Mouse (Mus musculus) heart, adult 2 months (tissue): ENCODE measurements around the gene Smg9. TPM values are rescaled to one million over a fixed set of nuclear protein-coding genes. Genes with fewer than 3 reads are reported as not detected.
"Not testable (repeated sequence)": the region's sequence is repeated elsewhere in the genome, so short reads cannot be mapped to it uniquely, and the experiment has no call there.

Source experiments
- DNase-seq, 2 experiments: peaks; one replicate each; pipeline ENCODE4 v3.0.0; 2021
- H3K27ac ChIP-seq: fragments of 200-600 bp; 2 replicates; pipeline ENCODE4 v1.8.1; 2022
- H3K27me3 ChIP-seq: fragments of 200-500 bp; 2 replicates; pipeline ENCODE4 v1.6.1; 2012; ENCODE audit warnings: mild to moderate bottlenecking, low read length, inconsistent platforms, mixed read lengths; ENCODE audit not compliant: control insufficient read depth, insufficient read depth
- H3K36me3 ChIP-seq: fragments of 200-500 bp; 2 replicates; pipeline ENCODE4 v1.6.1; 2012; ENCODE audit warnings: low read length, inconsistent platforms; ENCODE audit not compliant: control insufficient read depth, insufficient read depth
- H3K4me1 ChIP-seq: fragments of 200-500 bp; 2 replicates; pipeline ENCODE4 v1.6.1; 2011; ENCODE audit warnings: low read length; ENCODE audit not compliant: control insufficient read depth, insufficient read depth
- H3K4me3 ChIP-seq: fragments of 200-600 bp; 2 replicates; pipeline ENCODE4 v1.8.1; 2022
- H3K79me2 ChIP-seq: fragments of 200-500 bp; replicated peaks from 2 replicates; pipeline ENCODE4 v1.6.1; 2012; ENCODE audit warnings: mild to moderate bottlenecking, inconsistent platforms, low read length, moderate library complexity, mixed read lengths; ENCODE audit not compliant: control insufficient read depth, insufficient read depth
- H3K9ac ChIP-seq: fragments of 200-500 bp; 2 replicates; pipeline ENCODE4 v1.6.1; 2012; ENCODE audit warnings: low read depth, mild to moderate bottlenecking, control low read depth, inconsistent platforms, low read length, mixed read lengths
- CTCF ChIP-seq: fragments of 200-600 bp; IDR thresholded peaks from 2 replicates; pipeline ENCODE4 v1.8.1; 2022; ENCODE audit warnings: antibody characterized with exemption, mild to moderate bottlenecking, moderate library complexity
- EP300 ChIP-seq: fragments of 200-500 bp; IDR thresholded peaks from 2 replicates; pipeline ENCODE4 v1.6.1; 2011; ENCODE audit warnings: low read depth, low read length, control low read depth; ENCODE audit not compliant: insufficient read depth
- POLR2A ChIP-seq: fragments of 200-500 bp; IDR thresholded peaks from 2 replicates; pipeline ENCODE4 v1.6.1; 2011; ENCODE audit warnings: mild to moderate bottlenecking, low read depth, low read length, control low read depth; ENCODE audit not compliant: insufficient read depth
- WGBS: fragments of 180-500 bp; shearing (Covaris S2); methylation state at CpG from one replicate; pipeline ENCODE4 v1.1.7; 2018; 5-methylcytosine and 5-hydroxymethylcytosine counted together
- intact Hi-C: fragments of 180-260 bp; cut with DNase I; formaldehyde crosslinking; loops from one replicate; pipeline ENCODE4 v1.15.1; 2025
- polyA plus RNA-seq: library from polyadenylated mRNA; depleted of rRNA; stranded (reverse); fragments of >200 nt; gene quantifications from 2 replicates; pipeline ENCODE4 v1.2.3, GENCODE M21; 2012
- total RNA-seq, 2 experiments: library from RNA; stranded (reverse); gene quantifications; 2 replicates each; pipeline ENCODE4 v1.2.3; 2021

Gene Smg9
- total and polyA plus RNA-seq, 3 experiments: 5.9 to 19.2 (median 6.6) TPM

- Histone ChIP-seq H3K79me2 (no peaks in the 10 kb centered on the region; the same call in 1 of the 2 replicates), H3K27ac (no peak overlapping the region), H3K36me3 (no peaks in the 10 kb centered on the region), H3K4me1 (no peaks in the 10 kb centered on the region), H3K9ac (no peak overlapping the region), H3K4me3 (no peak overlapping the region), H3K27me3 (no peaks in the 10 kb centered on the region)
- intact Hi-C loops: no loop called here
- 96% methylated on average over 8 of the region's 8 CpGs for WGBS
- DNase-seq: no peak
- no peak for TF ChIP-seq EP300
Measured at GRCm38 (mm10) chr7:24398364-24398913, 980 bp upstream of the Smg9 start.

DNA sequence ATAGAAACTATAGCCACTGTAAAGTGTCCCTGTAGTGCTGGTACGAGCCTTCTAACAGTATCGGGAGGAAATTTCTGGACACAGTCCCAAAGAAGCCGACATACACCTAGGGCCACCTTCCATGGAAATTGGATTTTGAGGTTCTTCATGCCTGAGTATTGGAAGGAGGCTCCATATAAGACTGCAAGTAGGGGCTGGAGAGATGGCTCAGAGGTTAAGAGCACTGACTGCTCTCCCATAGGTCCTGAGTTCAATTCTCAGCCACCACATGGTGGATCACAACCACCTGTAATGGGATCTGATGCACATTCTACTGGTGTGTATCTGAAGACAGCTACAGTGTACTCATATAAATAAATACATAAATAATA is 648 bp downstream of the Smg9 start:
- Histone ChIP-seq H3K79me2 (no peaks in the 10 kb centered on the region), H3K4me3 (peak overlapping the region; percentile 56), H3K36me3 (no peaks in the 10 kb centered on the region), H3K9ac (peak overlapping the region; percentile 38), H3K27me3 (no peaks in the 10 kb centered on the region), H3K4me1 (no peaks in the 10 kb centered on the region), H3K27ac (peak overlapping the region; percentile 96)
- no peak for DNase-seq
- TF ChIP-seq CTCF (no peak), POLR2A (no peak), EP300 (no peak)
- intact Hi-C loops: no loop called here
- WGBS: 2% methylated on average over 3 of the region's 3 CpGs

- DNase-seq, intact Hi-C loops, H3K4me1 ChIP-seq, H3K4me3 ChIP-seq, H3K27me3 ChIP-seq, H3K36me3 ChIP-seq, H3K79me2 ChIP-seq, H3K9ac ChIP-seq, H3K27ac ChIP-seq: not testable (repeated sequence)
- 92% methylated on average over 4 of the region's 4 CpGs for WGBS
Measured at GRCm38 (mm10) chr7:24400489-24400888, 1.1 kb downstream of the Smg9 start.

DNA sequence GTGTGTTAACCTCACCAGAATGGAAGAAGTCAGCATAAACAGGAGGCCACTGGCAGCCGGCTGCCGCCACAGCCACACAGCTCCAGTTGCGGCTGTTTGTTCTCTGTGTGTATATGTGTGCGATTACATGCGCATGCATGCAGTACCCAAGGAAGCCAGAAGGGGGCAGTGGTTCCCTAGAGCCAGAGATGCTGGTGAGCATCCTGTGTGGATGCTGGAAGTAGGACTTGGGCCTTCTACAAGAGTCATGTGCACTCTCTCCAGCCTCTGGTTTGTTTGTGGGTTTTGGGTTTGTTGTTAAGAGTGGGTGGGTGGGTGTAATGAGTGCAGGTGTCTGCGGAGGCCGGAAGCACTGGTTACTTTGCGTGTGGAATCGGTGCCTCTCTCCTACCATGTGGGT is 3.4 kb downstream of the Smg9 start:
- TF ChIP-seq POLR2A: no peak
- TF ChIP-seq CTCF: peak; percentile 55
- Histone ChIP-seq H3K36me3 (no peaks in the 10 kb centered on the region), H3K9ac (no peak overlapping the region), H3K27ac (no peak overlapping the region), H3K4me1 (peaks cover 1% of the 10 kb centered on the region), H3K27me3 (no peaks in the 10 kb centered on the region), H3K79me2 (no peaks in the 10 kb centered on the region), H3K4me3 (no peak overlapping the region)
- 99% methylated on average over 9 of the region's 9 CpGs for WGBS
- intact Hi-C loops: no loop called here
- DNase-seq: no peak

DNA sequence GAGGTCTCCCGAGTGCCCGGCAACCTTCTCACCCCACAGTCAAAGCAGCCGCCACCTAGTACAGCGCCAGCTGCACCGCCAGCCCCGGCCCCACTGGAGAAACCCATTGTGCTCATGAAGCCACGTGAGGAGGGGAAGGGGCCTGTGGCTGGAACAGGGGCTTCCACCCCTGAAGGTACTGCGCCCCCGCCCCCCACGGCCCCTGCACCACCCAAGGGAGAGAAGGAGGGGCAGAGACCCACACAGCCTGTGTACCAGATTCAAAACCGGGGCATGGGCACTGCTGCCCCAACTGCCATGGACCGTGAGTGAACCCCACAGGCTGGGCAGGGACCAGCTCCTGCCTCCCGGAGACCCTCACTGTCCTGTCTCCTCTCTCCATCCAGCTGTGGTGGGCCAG is 6.2 kb downstream of the Smg9 start:
- no peaks in the 10 kb centered on the region for H3K36me3 ChIP-seq
- 93% methylated on average over 13 of the region's 13 CpGs for WGBS
- peaks cover 1% of the 10 kb centered on the region for H3K4me1 ChIP-seq
- no peaks in the 10 kb centered on the region for H3K27me3 ChIP-seq
- intact Hi-C loops: loop anchor here (2.0 kb wide), 1 partner anchor 69 kb away; no protein-coding TSS in a partner anchor
- DNase-seq: no peak
- H3K79me2 ChIP-seq: no peaks in the 10 kb centered on the region
- H3K4me3 ChIP-seq: no peak overlapping the region
- no peak overlapping the region for H3K27ac ChIP-seq
- no peak overlapping the region for H3K9ac ChIP-seq
- TF ChIP-seq POLR2A (no peak), CTCF (no peak), EP300 (no peak)

- Histone ChIP-seq H3K27ac (no peak overlapping the region), H3K4me1 (peaks cover 1% of the 10 kb centered on the region), H3K79me2 (no peaks in the 10 kb centered on the region), H3K9ac (no peak overlapping the region), H3K27me3 (no peaks in the 10 kb centered on the region), H3K4me3 (no peak overlapping the region), H3K36me3 (no peaks in the 10 kb centered on the region)
- TF ChIP-seq CTCF: peak; percentile 87
- TF ChIP-seq POLR2A: no peak
- TF ChIP-seq EP300: no peak
- intact Hi-C loops: loop anchor here (1.0 to 2.0 kb wide), 2 partner anchors 42 to 70 kb away; no protein-coding TSS in a partner anchor
- WGBS: 40% methylated on average over 5 of the region's 5 CpGs
- DNase-seq: peak; percentile 63 to 68
Measured at GRCm38 (mm10) chr7:24406528-24407344, 7.3 kb downstream of the Smg9 start.
